Mouse (Mus musculus): Measurements from ENCODE around the gene Tiam1. TPM values are rescaled to one million over a fixed set of nuclear protein-coding genes. Genes with fewer than 3 reads are reported as not detected.

Tiam1 gene
- total and polyA plus RNA-seq, 2 experiments = 0.27 to 0.65 TPM

- Histone ChIP-seq H3K36me3 (ENCODE audit: control insufficient read depth, insufficient read depth, low read length) (no peaks in the 10 kb centered on the region), H3K9ac (ENCODE audit: low read depth, low read length) (no peak overlapping the region), H3K79me2 (ENCODE audit: control insufficient read depth, insufficient read depth, low read length) (no peaks in the 10 kb centered on the region), H3K27ac (replicated peaks; ENCODE audit: insufficient read depth, low read depth, low read length) (no peak overlapping the region), H3K4me1 (ENCODE audit: control insufficient read depth, insufficient read depth, low read length) (no peaks in the 10 kb centered on the region), H3K4me3 (ENCODE audit: insufficient read depth, low read depth, low read length) (no peak overlapping the region), H3K27me3 (ENCODE audit: control insufficient read depth, insufficient read depth, low read length) (no peaks in the 10 kb centered on the region)
- 84% methylated on average over 9 of the region's 9 CpGs for WGBS
- DNase-seq (ENCODE audit: extremely low read depth, low read depth, low spot score) = no peak
- TF ChIP-seq CTCF (IDR thresholded peaks at IDR 0.05; ENCODE audit: low read depth, low read length) (no peak), POLR2A (IDR thresholded peaks at IDR 0.05; ENCODE audit: extremely low read depth, insufficient read depth, low read length) (no peak)
Observed at GRCm38 (mm10) chr16:90014596-90014995, 129.0 kb downstream of the Tiam1 start.

GRCm38 (mm10) chr16:90011521-90012181, 131.9 kb downstream of the Tiam1 start:
- no peaks in the 10 kb centered on the region for H3K27me3 ChIP-seq (ENCODE audit: control insufficient read depth, insufficient read depth, low read length)
- TF ChIP-seq POLR2A (IDR thresholded peaks at IDR 0.05; ENCODE audit: extremely low read depth, insufficient read depth, low read length) = no peak
- TF ChIP-seq CTCF (IDR thresholded peaks at IDR 0.05; ENCODE audit: low read depth, low read length) = no peak
- H3K36me3 ChIP-seq (ENCODE audit: control insufficient read depth, insufficient read depth, low read length) = no peaks in the 10 kb centered on the region
- H3K4me1 ChIP-seq (ENCODE audit: control insufficient read depth, insufficient read depth, low read length) = no peaks in the 10 kb centered on the region
- H3K9ac ChIP-seq (ENCODE audit: low read depth, low read length) = no peak overlapping the region
- 79% methylated on average over 32 of the region's 32 CpGs for WGBS
- DNase-seq (ENCODE audit: extremely low read depth, low read depth, low spot score) = no peak
- no peaks in the 10 kb centered on the region for H3K79me2 ChIP-seq (ENCODE audit: control insufficient read depth, insufficient read depth, low read length)
- no peak overlapping the region for H3K4me3 ChIP-seq (ENCODE audit: insufficient read depth, low read depth, low read length)
- H3K27ac ChIP-seq (replicated peaks; ENCODE audit: insufficient read depth, low read depth, low read length) = no peak overlapping the region

GRCm38 (mm10) chr16:90008504-90008903, 135.1 kb downstream of the Tiam1 start:
- Histone ChIP-seq H3K79me2 (ENCODE audit: control insufficient read depth, insufficient read depth, low read length) (no peaks in the 10 kb centered on the region), H3K27me3 (ENCODE audit: control insufficient read depth, insufficient read depth, low read length) (no peaks in the 10 kb centered on the region), H3K9ac (ENCODE audit: low read depth, low read length) (no peak overlapping the region), H3K36me3 (ENCODE audit: control insufficient read depth, insufficient read depth, low read length) (no peaks in the 10 kb centered on the region), H3K27ac (replicated peaks; ENCODE audit: insufficient read depth, low read depth, low read length) (no peak overlapping the region), H3K4me3 (ENCODE audit: insufficient read depth, low read depth, low read length) (no peak overlapping the region), H3K4me1 (ENCODE audit: control insufficient read depth, insufficient read depth, low read length) (no peaks in the 10 kb centered on the region)
- no peak for TF ChIP-seq POLR2A (IDR thresholded peaks at IDR 0.05; ENCODE audit: extremely low read depth, insufficient read depth, low read length)
- TF ChIP-seq CTCF (IDR thresholded peaks at IDR 0.05; ENCODE audit: low read depth, low read length) = no peak
- 98% methylated on average over 6 of the region's 6 CpGs for WGBS
- DNase-seq (ENCODE audit: extremely low read depth, low read depth, low spot score) = no peak

- Histone ChIP-seq H3K4me3 (ENCODE audit: insufficient read depth, low read depth, low read length) (no peak overlapping the region), H3K79me2 (ENCODE audit: control insufficient read depth, insufficient read depth, low read length) (no peaks in the 10 kb centered on the region), H3K27me3 (ENCODE audit: control insufficient read depth, insufficient read depth, low read length) (no peaks in the 10 kb centered on the region), H3K36me3 (ENCODE audit: control insufficient read depth, insufficient read depth, low read length) (no peaks in the 10 kb centered on the region), H3K9ac (ENCODE audit: low read depth, low read length) (no peak overlapping the region), H3K4me1 (ENCODE audit: control insufficient read depth, insufficient read depth, low read length) (no peaks in the 10 kb centered on the region), H3K27ac (replicated peaks; ENCODE audit: insufficient read depth, low read depth, low read length) (no peak overlapping the region)
- WGBS = 95% methylated on average over 13 of the region's 13 CpGs
- TF ChIP-seq CTCF (IDR thresholded peaks at IDR 0.05; ENCODE audit: low read depth, low read length) (no peak), POLR2A (IDR thresholded peaks at IDR 0.05; ENCODE audit: extremely low read depth, insufficient read depth, low read length) (no peak)
- no peak for DNase-seq (ENCODE audit: extremely low read depth, low read depth, low spot score)
Observed at GRCm38 (mm10) chr16:90007391-90007977, 136.1 kb downstream of the Tiam1 start.

GRCm38 (mm10) chr16:90003556-90003955, 140.0 kb downstream of the Tiam1 start:
- no peak overlapping the region for H3K9ac ChIP-seq (ENCODE audit: low read depth, low read length)
- H3K36me3 ChIP-seq (ENCODE audit: control insufficient read depth, insufficient read depth, low read length) = no peaks in the 10 kb centered on the region
- TF ChIP-seq CTCF (IDR thresholded peaks at IDR 0.05; ENCODE audit: low read depth, low read length) (no peak), POLR2A (IDR thresholded peaks at IDR 0.05; ENCODE audit: extremely low read depth, insufficient read depth, low read length) (no peak)
- H3K79me2 ChIP-seq (ENCODE audit: control insufficient read depth, insufficient read depth, low read length) = no peaks in the 10 kb centered on the region
- DNase-seq (ENCODE audit: extremely low read depth, low read depth, low spot score) = no peak
- no peaks in the 10 kb centered on the region for H3K4me1 ChIP-seq (ENCODE audit: control insufficient read depth, insufficient read depth, low read length)
- H3K4me3 ChIP-seq (ENCODE audit: insufficient read depth, low read depth, low read length) = no peak overlapping the region
- 96% methylated on average over 14 of the region's 14 CpGs for WGBS
- no peaks in the 10 kb centered on the region for H3K27me3 ChIP-seq (ENCODE audit: control insufficient read depth, insufficient read depth, low read length)
- H3K27ac ChIP-seq (replicated peaks; ENCODE audit: insufficient read depth, low read depth, low read length) = no peak overlapping the region

- Histone ChIP-seq H3K4me3 (ENCODE audit: insufficient read depth, low read depth, low read length) (no peak overlapping the region), H3K36me3 (ENCODE audit: control insufficient read depth, insufficient read depth, low read length) (no peaks in the 10 kb centered on the region), H3K27ac (replicated peaks; ENCODE audit: insufficient read depth, low read depth, low read length) (no peak overlapping the region), H3K79me2 (ENCODE audit: control insufficient read depth, insufficient read depth, low read length) (no peaks in the 10 kb centered on the region), H3K9ac (ENCODE audit: low read depth, low read length) (no peak overlapping the region), H3K27me3 (ENCODE audit: control insufficient read depth, insufficient read depth, low read length) (no peaks in the 10 kb centered on the region), H3K4me1 (ENCODE audit: control insufficient read depth, insufficient read depth, low read length) (no peaks in the 10 kb centered on the region)
- WGBS = 86% methylated on average over 7 of the region's 7 CpGs
- TF ChIP-seq POLR2A (IDR thresholded peaks at IDR 0.05; ENCODE audit: extremely low read depth, insufficient read depth, low read length) (no peak), CTCF (IDR thresholded peaks at IDR 0.05; ENCODE audit: low read depth, low read length) (no peak)
- no peak for DNase-seq (ENCODE audit: extremely low read depth, low read depth, low spot score)
Observed at GRCm38 (mm10) chr16:89995155-89995554, 148.4 kb downstream of the Tiam1 start.
